Mouse (Mus musculus) regulatory T cell (primary cell): Measurements from ENCODE around the gene Olfr1392.
"Not testable (repeated sequence)": the region's sequence is repeated elsewhere in the genome, so short reads cannot be mapped to it uniquely, and the experiment has no call there.

Experiments
- in situ Hi-C: fragments of 300-600 bp; cut with MboI, MseI; formaldehyde crosslinking; loops from one replicate; pipeline ENCODE4 v1.15.1; 2025; ENCODE audit warnings: high pct_unique_total_duplicates

The Olfr1392 gene

DNA sequence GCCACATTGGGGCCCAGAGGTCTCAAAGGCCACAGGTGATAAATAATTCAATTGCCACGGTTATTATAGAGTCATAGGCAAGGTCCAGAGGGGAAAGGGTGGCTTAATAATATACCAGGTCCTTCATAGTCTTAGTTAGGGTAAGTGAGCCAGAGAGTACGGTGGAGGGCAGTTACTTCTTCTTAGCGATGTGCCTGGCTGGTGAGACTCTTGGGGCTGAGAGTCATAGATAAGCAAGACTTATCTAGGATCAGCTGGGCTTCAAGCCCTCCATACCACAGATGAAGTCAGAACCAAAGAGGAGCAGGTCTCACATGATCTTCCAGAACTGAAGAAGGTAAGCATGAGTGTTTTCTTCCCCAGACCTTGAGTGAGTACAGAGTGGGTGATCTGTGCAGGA, 6.9 kb upstream of the Olfr1392 start, which contains the start of gene Olfr1393:
Gene Olfr1393, plus strand, starts transcription at position 83 of the 400 bp plus-strand sequence.
- in situ Hi-C loops = no loop called here

- in situ Hi-C loops = no loop called here
Observed at GRCm38 (mm10) chr11:49287251-49287650, 2.2 kb downstream of the Olfr1392 start.

DNA sequence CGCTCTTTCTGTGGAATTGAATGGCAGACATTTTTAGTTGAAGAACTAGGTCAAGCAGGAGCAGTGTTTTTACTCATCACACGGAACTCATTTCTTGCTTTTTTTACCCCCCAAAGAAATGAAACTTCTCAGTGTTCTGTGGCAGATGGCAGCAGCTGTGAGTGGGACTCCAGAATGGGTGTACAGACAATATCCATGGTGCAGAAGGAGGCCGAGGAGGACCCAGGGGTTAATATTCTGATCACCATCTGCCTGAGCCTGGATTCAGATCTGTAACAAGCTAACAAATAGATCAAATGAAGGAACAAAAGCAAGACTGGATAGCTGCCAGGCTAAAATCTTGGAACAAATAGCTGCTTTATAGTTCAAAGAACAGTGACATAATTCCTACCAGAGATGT, 7.7 kb downstream of the Olfr1392 start:
- in situ Hi-C loops = no loop called here

DNA sequence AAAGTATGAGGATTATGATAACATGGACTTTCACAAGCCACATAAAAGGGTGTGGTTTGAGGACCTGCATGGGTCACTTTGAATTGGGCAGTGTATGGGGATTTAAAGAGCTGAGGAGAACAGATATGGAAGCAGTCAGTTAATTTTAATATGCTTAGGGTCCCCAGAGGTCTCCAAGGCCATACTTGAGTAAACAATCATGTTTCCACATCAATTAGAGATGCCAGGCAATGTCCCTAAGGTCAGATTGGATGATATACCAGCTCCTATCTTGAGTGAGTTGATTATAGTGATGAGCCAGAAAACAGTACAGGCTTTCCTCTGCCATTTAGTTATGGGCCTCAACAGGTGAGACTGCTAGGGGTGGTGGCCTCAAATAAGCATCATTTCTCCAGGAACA, 19.4 kb downstream of the Olfr1392 start, which contains the start of gene Olfr10:
Gene Olfr10, plus strand, starts transcription at position 301 of the 400 bp plus-strand sequence.
- in situ Hi-C loops = no loop called here

- in situ Hi-C loops = not testable (repeated sequence)
Observed at GRCm38 (mm10) chr11:49308547-49308946, 23.5 kb downstream of the Olfr1392 start.

DNA sequence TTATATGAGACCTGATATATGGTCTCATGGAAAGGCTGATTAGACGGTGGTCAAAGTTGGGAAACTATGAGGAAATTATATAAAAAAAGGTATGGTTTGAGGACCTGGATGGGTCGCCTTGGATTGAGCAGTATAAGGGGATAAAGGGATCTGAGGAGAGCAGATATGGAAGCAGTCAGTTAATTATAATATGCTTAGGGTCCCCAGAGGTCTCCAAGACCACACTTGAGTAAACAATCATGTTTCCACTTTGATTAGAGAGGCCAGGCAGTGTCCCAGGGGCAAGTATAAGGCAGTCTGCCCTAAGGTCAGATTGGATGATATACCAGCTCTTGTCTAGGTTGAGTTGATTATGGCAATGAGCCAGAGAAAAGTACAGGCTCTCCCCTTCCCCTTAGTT, 37.4 kb downstream of the Olfr1392 start, which contains the start of gene Olfr1391:
Gene Olfr1391, plus strand, starts transcription at position 301 of the 400 bp plus-strand sequence.
- in situ Hi-C loops = no loop called here

GRCm38 (mm10) chr11:49326726-49327125, 41.6 kb downstream of the Olfr1392 start:
- in situ Hi-C loops = no loop called here

DNA sequence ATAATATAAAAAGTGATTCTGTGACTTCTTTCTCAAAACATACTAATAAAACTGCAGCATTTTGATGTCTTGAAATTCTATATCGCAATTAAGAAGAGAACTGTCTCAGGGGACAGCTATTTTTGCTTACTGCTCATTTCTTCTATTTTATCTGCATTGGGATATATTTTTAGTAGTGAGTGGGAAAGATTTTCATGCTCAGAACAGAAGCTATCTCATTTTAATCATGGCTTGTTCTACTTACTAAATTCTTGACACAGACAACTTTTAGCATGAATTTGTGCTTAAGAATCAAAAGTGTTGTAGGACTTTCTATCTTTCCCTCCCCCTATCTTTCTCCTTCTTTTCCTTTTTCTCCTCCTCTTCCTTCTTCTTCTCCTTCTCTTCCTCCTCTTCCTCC, 44.6 kb downstream of the Olfr1392 start:
- in situ Hi-C loops = no loop called here

DNA sequence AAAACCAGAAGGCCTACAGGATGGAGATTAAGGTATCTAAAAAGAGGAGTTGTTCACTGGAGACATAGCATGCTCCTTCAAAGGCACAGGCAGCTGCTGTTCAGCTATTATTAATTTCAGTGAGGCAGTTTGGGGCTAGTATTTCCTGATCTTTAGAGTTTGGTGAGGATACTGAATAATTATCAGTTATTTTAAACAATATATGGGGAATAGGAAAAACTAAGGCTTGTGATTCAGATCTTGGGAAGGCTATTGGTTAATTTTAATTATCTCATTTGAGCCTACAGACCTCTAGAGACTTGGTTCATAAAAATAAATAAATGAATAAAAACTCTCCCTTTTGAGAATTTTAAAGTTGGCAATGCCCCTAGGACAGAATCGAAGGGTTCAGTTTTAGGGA, 49.8 kb downstream of the Olfr1392 start, which contains the start of gene Olfr1390:
Gene Olfr1390, plus strand, starts transcription at position 301 of the 400 bp plus-strand sequence.
- in situ Hi-C loops = no loop called here

GRCm38 (mm10) chr11:49337150-49337832, 52.2 kb downstream of the Olfr1392 start:
- in situ Hi-C loops = no loop called here
